Mouse (Mus musculus) testis, adult 2 months (tissue): ENCODE measurements around the gene Zfhx3. TPM values are rescaled to one million over a fixed set of nuclear protein-coding genes. Genes with fewer than 3 reads are reported as not detected.

Experiments used
- H3K27ac ChIP-seq: fragments of 200-500 bp; 2 replicates; pipeline ENCODE4 v1.5.1; 2012; ENCODE audit warnings: low read depth, low read length; ENCODE audit not compliant: control insufficient read depth, insufficient read depth
- H3K27me3 ChIP-seq: fragments of 200-500 bp; 2 replicates; pipeline ENCODE4 v1.6.1; 2012; ENCODE audit warnings: mild to moderate bottlenecking, low read length, moderate library complexity; ENCODE audit not compliant: control insufficient read depth, insufficient read depth
- H3K36me3 ChIP-seq: fragments of 200-500 bp; 2 replicates; pipeline ENCODE4 v1.6.1; 2012; ENCODE audit warnings: mild to moderate bottlenecking, low read length; ENCODE audit not compliant: control insufficient read depth, insufficient read depth
- H3K4me1 ChIP-seq: fragments of 200-500 bp; 2 replicates; pipeline ENCODE4 v1.6.1; 2012; ENCODE audit warnings: low read length; ENCODE audit not compliant: control insufficient read depth, insufficient read depth
- H3K4me3 ChIP-seq: fragments of 200-500 bp; 2 replicates; pipeline ENCODE4 v1.5.1; 2012; ENCODE audit warnings: low read depth, mild to moderate bottlenecking, low read length, moderate library complexity, mixed read lengths; ENCODE audit not compliant: control insufficient read depth
- CTCF ChIP-seq: fragments of 200-500 bp; IDR thresholded peaks from 2 replicates; pipeline ENCODE4 v1.5.1; 2012; ENCODE audit warnings: low read depth, mild to moderate bottlenecking, inconsistent platforms, low read length, moderate library complexity; ENCODE audit not compliant: control insufficient read depth, insufficient read depth, insufficient replicate concordance
- POLR2A ChIP-seq: fragments of 200-500 bp; IDR thresholded peaks from 2 replicates; pipeline ENCODE4 v1.6.1; 2012; ENCODE audit warnings: low read depth, mild to moderate bottlenecking, inconsistent platforms, low read length, moderate library complexity; ENCODE audit not compliant: control insufficient read depth
- polyA plus RNA-seq: library from polyadenylated mRNA; depleted of rRNA; stranded (reverse); fragments of >200 nt; gene quantifications from 2 replicates; pipeline ENCODE4 v1.2.3, GENCODE M21; 2012

Zfhx3 gene
- polyA plus RNA-seq, 1 experiment, result 11.9 TPM

GRCm38 (mm10) chr8:108766102-108766501 is 823.7 kb downstream of the Zfhx3 start:
- no peaks in the 10 kb centered on the region for H3K36me3 ChIP-seq
- no peaks in the 10 kb centered on the region for H3K27me3 ChIP-seq
- H3K4me3 ChIP-seq, result no peak overlapping the region
- H3K4me1 ChIP-seq, result no peaks in the 10 kb centered on the region
- TF ChIP-seq POLR2A (no peak), CTCF (no peak)
- H3K27ac ChIP-seq, result no peak overlapping the region

- Histone ChIP-seq H3K27me3 (no peaks in the 10 kb centered on the region), H3K4me1 (no peaks in the 10 kb centered on the region), H3K4me3 (no peak overlapping the region), H3K36me3 (no peaks in the 10 kb centered on the region; the same call in 1 of the 2 replicates), H3K27ac (no peak overlapping the region)
- TF ChIP-seq POLR2A (no peak), CTCF (no peak)
Measured at GRCm38 (mm10) chr8:108768051-108768450, 825.6 kb downstream of the Zfhx3 start.

- Histone ChIP-seq H3K4me1 (peaks cover 4% of the 10 kb centered on the region), H3K27me3 (no peaks in the 10 kb centered on the region), H3K27ac (no peak overlapping the region), H3K36me3 (no peaks in the 10 kb centered on the region; the same call in 1 of the 2 replicates), H3K4me3 (no peak overlapping the region)
- TF ChIP-seq POLR2A, result no peak
- TF ChIP-seq CTCF, result no peak
Measured at GRCm38 (mm10) chr8:108770334-108770733, 827.9 kb downstream of the Zfhx3 start.

- Histone ChIP-seq H3K27me3 (no peaks in the 10 kb centered on the region), H3K4me1 (peaks cover 4% of the 10 kb centered on the region), H3K4me3 (peak overlapping the region; percentile 70), H3K36me3 (no peaks in the 10 kb centered on the region; the same call in 1 of the 2 replicates), H3K27ac (no peak overlapping the region)
- no peak for TF ChIP-seq POLR2A
- no peak for TF ChIP-seq CTCF
Measured at GRCm38 (mm10) chr8:108773436-108773835, 831.0 kb downstream of the Zfhx3 start.

- TF ChIP-seq CTCF (no peak), POLR2A (no peak)
- H3K27ac ChIP-seq, result no peak overlapping the region
Measured at GRCm38 (mm10) chr8:108778063-108778462, 835.6 kb downstream of the Zfhx3 start.

GRCm38 (mm10) chr8:108778551-108778950 is 836.1 kb downstream of the Zfhx3 start:
- H3K27ac ChIP-seq, result no peak overlapping the region
- peaks cover 4% of the 10 kb centered on the region for H3K4me1 ChIP-seq
- no peak overlapping the region for H3K4me3 ChIP-seq
- H3K27me3 ChIP-seq, result no peaks in the 10 kb centered on the region
- TF ChIP-seq POLR2A (no peak), CTCF (no peak)
- H3K36me3 ChIP-seq, result no peaks in the 10 kb centered on the region; the same call in 1 of the 2 replicates

More at GRCm38 (mm10) chr8:108778063-108778462, 835.6 kb downstream of the Zfhx3 start:
- H3K36me3 ChIP-seq, result no peaks in the 10 kb centered on the region; the same call in 1 of the 2 replicates
- no peak overlapping the region for H3K4me3 ChIP-seq
- H3K27me3 ChIP-seq, result no peaks in the 10 kb centered on the region
- H3K4me1 ChIP-seq, result peaks cover 4% of the 10 kb centered on the region

GRCm38 (mm10) chr8:108780766-108781165 is 838.3 kb downstream of the Zfhx3 start:
- no peak overlapping the region for H3K4me3 ChIP-seq
- no peaks in the 10 kb centered on the region; the same call in none of the 2 replicates for H3K4me1 ChIP-seq
- H3K27me3 ChIP-seq, result no peaks in the 10 kb centered on the region
- TF ChIP-seq CTCF, result no peak
- no peak for TF ChIP-seq POLR2A
- no peaks in the 10 kb centered on the region for H3K36me3 ChIP-seq
- H3K27ac ChIP-seq, result no peak overlapping the region

- no peak overlapping the region for H3K4me3 ChIP-seq
- H3K27ac ChIP-seq, result no peak overlapping the region
- TF ChIP-seq POLR2A (no peak), CTCF (no peak)
- no peaks in the 10 kb centered on the region; the same call in 1 of the 2 replicates for H3K4me1 ChIP-seq
- no peaks in the 10 kb centered on the region for H3K27me3 ChIP-seq
- no peaks in the 10 kb centered on the region for H3K36me3 ChIP-seq
Measured at GRCm38 (mm10) chr8:108781192-108781591, 838.7 kb downstream of the Zfhx3 start.
